Mouse (Mus musculus) left cerebral cortex, postnatal 36 days (tissue): Measurements from ENCODE around the gene Cbs. TPM values are rescaled to one million over a fixed set of nuclear protein-coding genes. Genes with fewer than 3 reads are reported as not detected.

Experiments used
- DNase-seq, 2 experiments: peaks; one replicate each; pipeline ENCODE4 v3.0.0; 2021 to 2022; ENCODE audit warnings: low spot score in 2 of 2, mixed read lengths in 1 of 2
- intact Hi-C: fragments of 180-260 bp; cut with DNase I; formaldehyde crosslinking; loops from one replicate; pipeline ENCODE4 v1.15.1; 2025
- total RNA-seq, 2 experiments: library from RNA; stranded (reverse); gene quantifications; 2 replicates each; pipeline ENCODE4 v1.2.3; 2021

Cbs gene
- total RNA-seq, 2 experiments from 2014 or later: 34.8 to 50.0 TPM

- intact Hi-C loops: no loop called here
- no peak for DNase-seq
These were observed 39.1 kb downstream of the Cbs start for GRCm38 (mm10) chr17:31597957-31598356.

DNA sequence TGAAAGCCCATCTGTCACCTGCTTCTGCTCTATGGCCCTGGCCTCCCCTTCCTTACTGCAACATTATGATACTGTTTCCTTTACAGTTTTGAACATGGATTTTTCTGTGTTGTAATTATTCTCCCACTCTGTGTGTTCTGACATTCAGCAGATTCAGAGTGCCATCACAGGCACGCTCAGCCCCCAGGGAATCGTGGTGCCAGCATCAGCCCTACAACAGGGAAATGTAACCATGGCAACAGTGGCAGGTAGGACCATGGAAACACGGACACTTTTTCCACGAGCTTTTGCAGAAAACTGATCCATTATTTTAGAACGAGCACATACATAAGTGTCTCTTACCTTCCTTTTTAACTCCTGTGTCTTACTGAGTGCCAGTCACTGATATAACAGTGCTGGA, 42.0 kb downstream of the Cbs start:
- DNase-seq: no peak
- intact Hi-C loops: no loop called here

DNA sequence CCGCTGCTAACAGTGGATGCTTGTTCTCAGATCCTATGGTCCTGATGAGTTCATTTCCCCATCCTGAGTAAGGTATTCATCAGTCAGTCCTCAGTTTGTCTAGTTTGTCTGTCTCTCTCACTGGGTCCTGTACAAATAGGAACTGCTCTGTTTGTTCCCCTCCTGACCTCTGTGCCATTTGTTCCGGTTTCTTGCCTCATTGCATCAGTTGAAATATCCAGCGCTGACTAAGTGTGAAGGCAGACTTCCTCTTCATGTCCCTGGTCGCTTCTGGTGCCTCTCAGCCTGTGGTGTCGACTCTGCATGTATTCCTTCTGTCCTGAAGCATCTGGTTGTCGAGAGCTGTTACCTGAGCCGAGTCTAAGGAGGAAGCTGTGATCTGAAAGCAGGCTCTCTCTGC, 42.4 kb downstream of the Cbs start:
- DNase-seq: no peak
- intact Hi-C loops: no loop called here

DNA sequence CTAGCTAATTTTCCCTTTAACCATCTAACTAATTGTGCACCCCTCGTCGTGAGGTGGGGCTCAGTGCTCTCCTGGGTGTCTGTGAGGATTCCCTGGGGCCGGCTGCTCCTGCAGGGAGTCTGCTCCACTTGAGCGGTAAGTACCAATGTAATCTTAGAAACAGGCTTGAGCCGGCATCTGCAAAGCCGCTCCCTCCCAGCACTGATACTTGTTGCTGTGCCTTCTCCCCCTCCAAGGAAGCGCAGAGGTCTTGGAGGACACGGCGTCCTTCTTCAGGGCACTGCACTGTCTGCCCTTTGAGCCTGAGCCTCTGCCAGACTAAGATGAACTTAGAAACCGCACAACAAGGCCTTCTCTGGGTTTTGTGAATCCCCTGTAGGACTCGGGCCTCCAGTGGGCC, 46.2 kb downstream of the Cbs start:
- intact Hi-C loops: no loop called here
- DNase-seq: no peak

GRCm38 (mm10) chr17:31588726-31589125, 48.3 kb downstream of the Cbs start:
- intact Hi-C loops: no loop called here
- DNase-seq: no peak

DNA sequence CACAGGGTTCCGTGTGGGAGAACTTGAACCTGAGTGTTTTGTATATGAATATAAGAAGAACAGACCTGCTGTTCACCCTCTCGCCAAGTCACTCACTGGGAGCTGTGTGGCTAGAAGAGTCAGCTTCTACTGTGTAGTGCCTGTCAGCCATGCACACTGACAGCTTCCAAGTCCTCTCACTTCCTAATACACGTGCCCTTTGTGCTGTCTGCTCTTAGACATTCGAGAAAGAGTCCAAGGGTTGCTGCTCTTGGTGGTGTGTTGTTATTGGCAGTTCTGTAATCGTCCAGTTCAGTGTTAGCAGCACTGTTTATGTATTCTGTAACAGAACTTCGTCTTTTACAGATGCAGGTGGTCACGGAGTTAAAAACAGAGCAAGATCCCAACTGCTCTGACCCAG, 48.9 kb downstream of the Cbs start:
- intact Hi-C loops: no loop called here
- no peak for DNase-seq

- DNase-seq: no peak
- intact Hi-C loops: no loop called here
These were observed 53.3 kb downstream of the Cbs start for GRCm38 (mm10) chr17:31583781-31584180.

DNA sequence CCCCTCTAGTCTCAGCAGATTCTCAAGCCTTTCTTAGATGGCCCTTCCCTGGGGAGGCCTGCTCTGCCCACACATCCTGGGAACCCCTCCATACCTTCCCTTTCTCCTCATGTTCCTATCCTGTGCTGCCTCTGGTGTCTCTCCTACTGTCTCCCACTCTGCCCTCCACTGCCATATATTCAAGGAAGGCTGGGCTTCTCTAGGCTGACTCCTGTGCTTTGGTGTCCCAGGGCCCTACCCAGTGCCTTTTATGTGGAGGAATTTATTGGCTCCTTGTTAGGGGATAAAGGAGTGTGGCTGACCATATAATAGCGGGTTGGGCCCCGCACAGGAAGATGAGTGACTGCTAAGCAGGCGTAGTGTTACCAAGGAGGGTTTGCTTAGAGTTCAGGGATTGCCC, 53.9 kb downstream of the Cbs start:
- DNase-seq: no peak
- intact Hi-C loops: no loop called here

DNA sequence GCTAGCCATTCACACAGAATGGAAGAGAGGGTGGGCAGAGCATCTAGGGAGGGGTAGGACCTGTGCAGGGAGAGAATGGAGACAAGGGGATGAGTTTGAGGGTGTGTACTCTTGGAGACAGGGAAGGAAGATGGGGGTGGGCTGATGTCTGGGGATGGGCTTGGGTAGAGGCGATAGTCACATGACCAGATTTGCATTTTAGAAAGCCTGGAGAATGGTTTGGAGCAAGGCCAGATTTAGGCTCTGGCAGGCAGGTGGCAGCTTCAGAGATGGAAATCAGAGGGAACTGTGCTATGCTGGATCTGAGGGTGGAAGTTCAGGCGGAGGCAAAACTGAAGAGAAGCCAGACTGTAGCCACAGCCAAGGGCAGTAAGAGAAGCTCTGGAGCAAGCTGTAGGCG, 56.7 kb downstream of the Cbs start:
- DNase-seq: no peak
- intact Hi-C loops: no loop called here

DNA sequence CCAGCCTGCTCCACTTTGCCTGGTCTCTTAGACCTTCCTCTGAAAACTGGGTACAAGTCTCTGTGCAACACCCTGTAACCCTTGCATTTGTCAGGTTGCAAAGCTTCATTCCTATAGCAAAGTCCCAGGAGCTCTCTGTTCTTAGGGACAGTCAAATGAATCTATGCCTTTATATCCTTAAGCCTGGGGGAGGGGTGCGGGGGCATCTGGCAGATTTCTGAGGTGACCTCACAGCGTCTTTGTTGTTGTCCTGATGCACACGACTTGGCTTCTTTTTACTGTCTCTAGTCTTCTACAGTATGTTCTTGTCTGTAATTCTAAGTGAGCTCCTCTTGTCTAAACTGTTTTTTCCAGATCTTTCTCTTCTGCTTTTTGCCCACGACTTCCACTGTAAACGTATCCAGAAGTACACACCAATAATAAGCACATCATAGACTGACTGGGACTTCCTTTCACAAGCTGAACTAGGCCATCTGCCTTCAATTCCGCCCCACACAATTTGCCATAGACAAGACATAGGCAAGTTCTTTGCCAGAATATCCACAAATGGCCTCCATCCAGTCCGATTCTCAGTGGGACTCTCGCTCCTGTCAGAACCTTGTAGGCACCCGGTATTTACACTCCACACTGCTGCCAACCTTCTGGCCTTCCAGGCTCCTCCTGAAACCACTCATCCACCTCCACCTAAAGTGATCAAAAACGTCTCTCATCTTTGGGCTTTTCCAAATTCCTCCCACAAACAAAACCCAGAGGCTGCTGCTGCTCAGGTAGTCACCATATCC, 60.5 kb downstream of the Cbs start:
- intact Hi-C loops: no loop called here
- no peak for DNase-seq

GRCm38 (mm10) chr17:31574662-31575061, 62.4 kb downstream of the Cbs start:
- intact Hi-C loops: no loop called here

GRCm38 (mm10) chr17:31571689-31572088, 65.3 kb downstream of the Cbs start:
- intact Hi-C loops: no loop called here

More at GRCm38 (mm10) chr17:31574662-31575061, 62.4 kb downstream of the Cbs start:
- DNase-seq: no peak

DNA sequence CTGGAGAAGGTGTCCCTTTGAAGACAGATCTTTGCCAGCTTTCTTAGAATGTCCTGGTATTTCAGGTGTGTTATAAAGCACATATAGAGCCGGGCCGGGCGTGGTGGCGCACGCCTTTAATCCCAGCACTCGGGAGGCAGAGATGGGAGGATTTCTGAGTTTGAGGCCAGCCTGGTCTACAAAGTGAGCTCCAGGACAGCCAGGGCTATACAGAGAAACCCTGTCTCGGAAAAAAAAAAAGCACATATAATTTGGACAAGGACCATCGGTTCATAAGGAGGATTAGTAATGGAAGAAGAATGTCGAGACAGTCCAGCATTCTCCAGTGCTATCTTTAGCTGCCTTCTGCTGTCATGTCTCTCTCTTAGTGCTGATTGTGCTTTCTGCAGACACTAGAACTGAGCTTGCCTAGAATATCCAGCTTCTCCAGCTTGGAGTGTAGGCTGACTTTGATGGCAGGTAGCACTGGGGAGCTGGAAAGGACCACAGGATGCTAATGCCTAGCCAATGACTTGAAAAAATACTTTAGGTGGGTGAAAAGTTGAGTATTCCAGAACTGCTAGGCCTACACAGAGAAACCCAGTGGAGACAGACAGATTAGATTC, 66.6 kb downstream of the Cbs start:
- intact Hi-C loops: no loop called here
- DNase-seq: peak; percentile 34 to 44

More at GRCm38 (mm10) chr17:31571689-31572088, 65.3 kb downstream of the Cbs start:
- no peak for DNase-seq

GRCm38 (mm10) chr17:31569756-31570155, 67.3 kb downstream of the Cbs start:
- no peak for DNase-seq
- intact Hi-C loops: loop anchor here (5.0 kb wide), 1 partner anchor 63 kb away; no protein-coding TSS in a partner anchor

DNA sequence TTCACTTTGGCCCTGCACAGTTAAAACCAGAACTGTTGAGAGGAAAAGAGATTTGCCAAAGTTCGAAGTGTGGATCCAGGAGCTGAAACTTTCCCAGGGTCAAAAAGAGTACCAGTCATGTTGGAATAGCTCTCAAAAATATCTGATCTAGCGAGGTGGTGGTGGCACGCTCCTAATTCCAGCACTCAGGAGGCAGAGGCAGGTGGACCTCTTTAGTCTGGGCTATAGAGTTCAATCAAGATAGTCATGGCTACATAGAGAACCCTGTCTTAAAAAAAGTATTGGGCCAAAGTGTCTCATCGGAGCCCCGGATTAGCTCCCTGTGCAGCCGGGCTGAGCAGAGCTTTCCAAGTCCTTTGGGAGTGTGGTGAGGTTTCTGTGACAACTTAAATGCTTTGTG, 70.8 kb downstream of the Cbs start:
- intact Hi-C loops: loop anchor here (5.0 kb wide), 1 partner anchor 66 kb away; no protein-coding TSS in a partner anchor
- no peak for DNase-seq

DNA sequence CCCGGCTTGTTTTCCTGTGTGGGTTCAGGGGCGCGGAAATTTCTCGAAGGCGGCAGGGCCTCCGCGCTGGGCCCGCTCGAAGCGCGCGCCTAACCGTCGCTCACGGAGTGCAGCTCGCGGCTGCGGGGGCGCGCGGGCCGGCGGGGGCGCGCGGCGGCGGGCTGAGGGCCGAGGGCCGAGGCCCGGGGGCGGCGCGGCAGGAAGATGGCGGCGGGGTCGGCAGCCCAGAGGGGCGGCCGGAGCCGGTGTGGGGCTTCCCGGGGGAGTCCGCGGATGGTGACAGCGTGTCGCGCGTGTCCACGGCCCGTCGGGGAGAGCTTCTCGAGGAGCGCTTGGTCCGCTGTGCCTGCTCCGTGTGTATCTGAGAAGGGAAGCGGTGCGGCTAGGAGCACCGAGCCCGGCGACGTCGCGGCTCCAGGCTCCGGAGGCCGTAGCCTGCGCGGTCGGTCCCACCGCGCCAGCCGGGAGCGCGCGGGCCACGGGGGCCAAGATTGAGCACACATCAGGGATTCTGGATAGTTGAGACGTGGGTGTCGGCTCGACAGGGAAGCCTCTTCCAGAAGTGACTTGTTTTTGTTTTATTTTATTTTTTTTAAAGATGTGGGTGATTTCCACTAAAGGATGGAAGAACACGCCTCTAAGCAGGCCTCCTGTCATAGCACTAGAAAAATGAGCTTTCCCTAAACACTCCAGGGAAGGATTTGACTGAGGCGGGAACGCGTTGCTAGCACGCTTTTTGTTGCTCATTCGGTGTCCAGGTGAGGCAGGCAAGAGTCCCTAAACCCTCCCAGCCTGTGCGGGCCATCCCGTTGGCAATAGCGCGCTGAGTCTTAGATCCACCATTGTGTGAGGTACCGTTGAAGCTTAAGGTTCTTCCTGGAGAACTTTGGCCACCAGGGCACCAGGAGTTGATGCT, 71.6 kb downstream of the Cbs start:
- DNase-seq: peak; percentile 68 to 71
- intact Hi-C loops: loop anchor here (2.0 to 5.0 kb wide), 2 partner anchors 45 to 67 kb away; partner anchors contain the start of gene Ndufv3

DNA sequence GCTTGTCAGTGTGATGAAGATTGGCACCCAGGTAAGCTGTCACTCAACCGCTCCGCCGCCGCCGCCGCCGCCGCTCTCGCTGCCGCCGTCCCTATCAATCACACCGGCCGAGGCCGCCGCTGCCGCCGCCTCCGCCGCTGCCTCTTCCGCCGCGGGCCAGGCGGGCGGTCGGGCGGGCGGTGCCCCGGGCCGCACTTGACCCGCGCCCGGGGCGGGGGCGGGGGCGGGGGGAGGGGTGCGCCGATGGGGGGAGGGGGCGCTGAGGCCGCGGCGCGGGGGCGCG, 72.2 kb downstream of the Cbs start:
- DNase-seq: no peak
- intact Hi-C loops: loop anchor here (2.0 to 5.0 kb wide), 2 partner anchors 44 to 68 kb away; partner anchors contain the start of gene Ndufv3

DNA sequence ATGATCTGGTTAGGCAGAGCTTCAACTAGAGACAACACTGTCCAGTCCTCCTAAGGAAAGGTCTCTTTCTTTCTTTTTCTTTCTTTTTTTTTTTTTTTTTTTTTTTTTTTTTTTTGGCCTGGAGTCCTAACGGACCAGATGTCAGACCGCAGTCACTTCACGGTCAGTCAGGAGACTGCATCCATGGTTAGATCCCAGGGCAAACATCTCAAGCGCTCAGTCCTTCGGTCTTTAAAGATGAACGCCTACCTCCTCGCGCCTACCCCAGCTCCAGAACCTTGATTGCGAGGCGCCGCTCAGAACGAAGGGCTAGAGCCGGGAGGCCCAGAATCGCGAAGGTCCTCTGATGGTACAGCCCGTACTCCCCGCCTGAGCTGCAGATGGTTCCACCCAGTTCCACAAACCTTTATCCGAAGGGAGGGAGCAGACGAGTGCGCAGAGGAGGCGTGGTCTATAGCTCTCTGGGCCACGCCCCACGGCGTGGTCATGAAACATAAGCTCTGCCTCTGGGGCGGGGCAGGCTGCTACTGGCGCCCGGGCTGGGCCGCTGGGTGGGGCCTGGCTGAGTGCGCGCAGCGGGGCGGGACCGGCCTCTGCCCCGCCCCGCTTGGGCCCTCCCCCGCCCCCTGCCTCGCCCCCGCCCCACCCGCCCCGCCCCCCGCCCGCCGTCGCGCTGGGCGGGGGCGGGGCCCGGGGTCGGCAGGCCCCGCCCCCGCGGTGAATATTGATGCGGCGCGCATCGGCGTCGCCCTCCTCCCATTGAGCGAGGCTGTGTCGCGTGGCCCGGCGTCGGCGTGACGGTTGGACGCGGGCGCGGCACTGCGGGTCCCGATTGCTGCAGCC, 72.8 kb downstream of the Cbs start, which contains the start of gene Pknox1:
Gene Pknox1 (plus strand): TSS at position 720 of the 843 bp plus-strand sequence.
- DNase-seq: peak; percentile 98
- intact Hi-C loops: loop anchor here (2.0 kb wide), 1 partner anchor 43 kb away; the partner anchor contains the start of gene Ndufv3

- intact Hi-C loops: loop anchor here (2.0 kb wide), 1 partner anchor 43 kb away; the partner anchor contains the start of gene Ndufv3
- peak; percentile 35 to 37 for DNase-seq
These were observed 73.4 kb downstream of the Cbs start for GRCm38 (mm10) chr17:31563632-31564014.
